Mouse (Mus musculus) hindbrain, embryonic 16.5 days (tissue): ENCODE measurements at regions not wholly inside any gene's neighbourhood (a gene's known extent, or its start where the extent isn't known, plus 50 kb on each side); places are given as distances from the start of the nearest gene placed in this dataset.
"Not testable (repeated sequence)": the region's sequence is repeated elsewhere in the genome, so short reads cannot be mapped to it uniquely, and the experiment has no call there.

Source experiments
- ATAC-seq: fragments of 200-750 bp; cut with Nextera tagmentation; 2 replicates; pipeline ENCODE4 v1.8.0; 2017; ENCODE audit warnings: moderate TSS enrichment, moderate library complexity
- H3K27ac ChIP-seq: fragments of 300-500 bp; sonication (generic); 2 replicates; pipeline ENCODE4 v1.5.1; 2014; ENCODE audit warnings: low read depth, mild to moderate bottlenecking, control low read depth, low read length, moderate library complexity
- H3K27me3 ChIP-seq: fragments of 300-500 bp; sonication (generic); replicated peaks from 2 replicates; pipeline ENCODE4 v1.6.1; 2014; ENCODE audit warnings: low read length; ENCODE audit not compliant: control insufficient read depth, insufficient read depth
- H3K36me3 ChIP-seq: fragments of 300-500 bp; sonication (generic); 2 replicates; pipeline ENCODE4 v1.6.1; 2014; ENCODE audit warnings: mild to moderate bottlenecking, low read length, moderate library complexity, mixed read lengths; ENCODE audit not compliant: control insufficient read depth, insufficient read depth
- H3K4me1 ChIP-seq: fragments of 300-500 bp; sonication (generic); 2 replicates; pipeline ENCODE4 v1.6.1; 2014; ENCODE audit warnings: low read depth, low read length; ENCODE audit not compliant: control insufficient read depth, insufficient read depth
- H3K4me2 ChIP-seq: fragments of 300-500 bp; sonication (generic); 2 replicates; pipeline ENCODE4 v1.6.1; 2014; ENCODE audit warnings: mild to moderate bottlenecking, low read length, control low read depth, moderate library complexity
- H3K4me3 ChIP-seq: fragments of 300-500 bp; sonication (generic); 2 replicates; pipeline ENCODE4 v1.5.1; 2014; ENCODE audit warnings: mild to moderate bottlenecking, low read length, control low read depth, moderate library complexity
- H3K9ac ChIP-seq: fragments of 300-500 bp; sonication (generic); 2 replicates; pipeline ENCODE4 v1.6.1; 2014; ENCODE audit warnings: low read depth, mild to moderate bottlenecking, control low read depth, low read length, moderate library complexity
- H3K9me3 ChIP-seq: fragments of 300-500 bp; sonication (generic); 2 replicates; pipeline ENCODE4 v1.6.1; 2014; ENCODE audit warnings: mild to moderate bottlenecking, low read length, moderate library complexity; ENCODE audit not compliant: control insufficient read depth
- WGBS: fragments of 180-500 bp; shearing (Covaris S2); extraction: QIAGEN DNeasy Blood & Tissue Kit; methylation state at CpG from one replicate; pipeline ENCODE4 v1.1.7; 2014; 5-methylcytosine and 5-hydroxymethylcytosine counted together

DNA sequence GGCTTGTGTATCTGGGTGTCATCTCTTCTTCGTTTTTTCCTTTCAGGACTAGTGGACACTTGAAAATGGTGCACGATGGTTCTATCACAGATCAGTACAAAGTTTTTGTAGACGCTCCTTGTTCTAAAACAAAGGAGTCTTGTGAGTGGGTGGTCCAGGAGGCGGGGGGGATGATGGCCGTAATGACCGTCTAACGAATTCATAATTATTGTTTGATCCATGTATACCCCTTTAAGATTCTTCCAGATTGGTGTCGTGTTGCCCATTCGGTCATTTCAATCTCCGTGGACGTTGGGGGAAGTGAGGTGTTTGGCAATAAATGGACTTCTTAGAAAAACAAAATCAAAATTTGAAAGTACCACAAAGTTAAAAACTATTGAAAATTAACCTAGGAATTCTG is 183.8 kb downstream of the Basp1 start:
- WGBS: 78% methylated on average over 11 of the region's 11 CpGs
- no peak overlapping the region for H3K4me3 ChIP-seq
- H3K27ac ChIP-seq: no peak overlapping the region
- no peak overlapping the region; the same call in 1 of the 2 replicates for H3K4me2 ChIP-seq
- H3K36me3 ChIP-seq: no peaks in the 10 kb centered on the region
- H3K27me3 ChIP-seq: no peaks in the 10 kb centered on the region
- no peaks in the 10 kb centered on the region for H3K9me3 ChIP-seq
- no peaks in the 10 kb centered on the region for H3K4me1 ChIP-seq
- no peak for ATAC-seq
- no peak overlapping the region for H3K9ac ChIP-seq

DNA sequence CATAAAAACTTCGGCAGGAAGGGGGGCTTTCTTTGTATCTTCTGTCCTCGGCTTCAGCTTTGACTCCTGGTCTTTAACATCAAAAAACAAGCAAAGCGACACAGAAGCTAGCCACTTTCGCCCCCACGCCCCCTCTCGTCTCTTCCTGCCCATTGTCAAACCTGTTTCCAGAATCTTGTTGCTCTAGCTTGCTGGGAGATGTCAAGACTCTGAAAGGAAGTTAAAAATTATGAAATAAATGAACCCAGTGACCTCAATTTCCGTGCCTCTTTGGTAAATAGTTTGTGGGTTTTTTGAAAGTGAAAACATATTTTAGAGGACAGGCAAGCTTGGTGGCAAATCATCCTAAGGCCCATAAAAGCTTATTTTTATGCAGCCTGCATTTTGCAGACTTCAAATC is 186.1 kb downstream of the Basp1 start:
- Histone ChIP-seq H3K9me3 (no peaks in the 10 kb centered on the region), H3K4me3 (no peak overlapping the region), H3K27me3 (no peaks in the 10 kb centered on the region), H3K27ac (no peak overlapping the region), H3K4me2 (no peak overlapping the region), H3K36me3 (no peaks in the 10 kb centered on the region), H3K9ac (no peak overlapping the region), H3K4me1 (no peaks in the 10 kb centered on the region)
- no peak for ATAC-seq
- 56% methylated on average over 7 of the region's 7 CpGs for WGBS

GRCm38 (mm10) chr15:25225936-25226335 is 187.6 kb downstream of the Basp1 start:
- Histone ChIP-seq H3K4me2 (no peak overlapping the region), H3K9me3 (no peaks in the 10 kb centered on the region), H3K36me3 (no peaks in the 10 kb centered on the region), H3K9ac (no peak overlapping the region), H3K4me1 (no peaks in the 10 kb centered on the region), H3K27me3 (no peaks in the 10 kb centered on the region), H3K27ac (no peak overlapping the region), H3K4me3 (no peak overlapping the region)
- whole genome bisulfite sequencing: 22% methylated on average over 3 of the region's 3 CpGs
- ATAC-seq: no peak

DNA sequence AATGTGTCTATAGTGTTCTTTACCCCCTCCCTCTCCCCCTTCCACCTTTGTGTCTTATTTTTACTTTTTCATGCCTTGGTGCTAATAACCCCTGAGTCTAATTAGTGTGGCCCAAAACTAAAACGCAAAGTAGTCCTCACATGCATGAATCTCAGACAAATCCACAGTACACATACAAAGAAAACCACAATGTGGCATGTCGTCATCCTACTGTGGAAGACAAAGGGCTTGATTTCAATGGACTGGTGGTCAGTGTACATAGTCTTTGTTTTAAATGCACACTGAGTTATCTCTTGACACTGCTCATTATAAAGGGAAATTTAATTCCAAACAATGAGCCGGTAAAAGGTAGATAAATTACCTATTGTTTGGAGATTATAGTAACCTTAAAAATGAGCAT is 188.1 kb downstream of the Basp1 start:
- Histone ChIP-seq H3K27ac (no peak overlapping the region), H3K9me3 (no peaks in the 10 kb centered on the region), H3K36me3 (no peaks in the 10 kb centered on the region), H3K4me3 (no peak overlapping the region), H3K4me1 (no peaks in the 10 kb centered on the region), H3K27me3 (no peaks in the 10 kb centered on the region), H3K9ac (no peak overlapping the region), H3K4me2 (no peak overlapping the region)
- WGBS: 31% methylated on average over 3 of the region's 3 CpGs
- no peak for ATAC-seq

DNA sequence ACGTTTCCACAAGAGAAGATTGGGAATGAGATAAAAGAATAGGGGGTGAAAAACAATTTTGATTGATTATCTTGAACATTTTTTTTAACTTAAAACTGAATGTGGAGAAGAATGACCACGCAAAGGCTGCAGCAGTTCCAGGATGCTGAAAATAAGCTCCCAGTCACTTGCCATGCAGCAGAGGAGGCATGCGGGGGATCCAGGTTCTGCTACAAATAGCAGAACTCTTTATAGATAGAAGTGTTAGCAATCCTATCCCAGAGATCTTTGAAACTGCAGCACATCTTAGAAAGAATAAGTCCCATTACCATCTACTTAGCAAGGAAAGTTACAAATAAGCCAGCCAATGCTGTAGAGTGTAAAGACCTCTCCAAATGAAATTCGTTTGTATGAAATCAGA is 191.8 kb downstream of the Basp1 start:
- Histone ChIP-seq H3K36me3 (no peaks in the 10 kb centered on the region), H3K9ac (no peak overlapping the region), H3K4me2 (no peak overlapping the region), H3K4me3 (no peak overlapping the region), H3K27me3 (no peaks in the 10 kb centered on the region), H3K27ac (no peak overlapping the region), H3K9me3 (no peaks in the 10 kb centered on the region), H3K4me1 (no peaks in the 10 kb centered on the region)
- no peak for ATAC-seq
- 91% methylated on average over 4 of the region's 4 CpGs for WGBS

- Histone ChIP-seq H3K27me3 (no peaks in the 10 kb centered on the region), H3K4me2 (no peak overlapping the region), H3K9me3 (no peaks in the 10 kb centered on the region; the same call in 1 of the 2 replicates), H3K4me3 (no peak overlapping the region), H3K27ac (no peak overlapping the region), H3K9ac (no peak overlapping the region), H3K36me3 (no peaks in the 10 kb centered on the region), H3K4me1 (no peaks in the 10 kb centered on the region)
- ATAC-seq: no peak
- WGBS: 88% methylated on average over 1 of the region's 1 CpGs
Observed at GRCm38 (mm10) chr15:25216375-25216774, 197.2 kb downstream of the Basp1 start.

- Histone ChIP-seq H3K9ac (no peak overlapping the region), H3K4me1 (no peaks in the 10 kb centered on the region), H3K27ac (no peak overlapping the region), H3K9me3 (no peaks in the 10 kb centered on the region), H3K27me3 (no peaks in the 10 kb centered on the region), H3K4me2 (no peak overlapping the region), H3K4me3 (no peak overlapping the region), H3K36me3 (no peaks in the 10 kb centered on the region)
- no peak for ATAC-seq
- 91% methylated on average over 3 of the region's 3 CpGs for WGBS
Observed at GRCm38 (mm10) chr15:25202097-25202496, 211.5 kb downstream of the Basp1 start.

GRCm38 (mm10) chr15:25200249-25200648 is 213.3 kb downstream of the Basp1 start:
- not testable (repeated sequence) for H3K27ac ChIP-seq, H3K27me3 ChIP-seq, ATAC-seq, H3K9me3 ChIP-seq, H3K4me3 ChIP-seq, H3K36me3 ChIP-seq, H3K9ac ChIP-seq, H3K4me1 ChIP-seq, H3K4me2 ChIP-seq
- WGBS: 95% methylated on average over 23 of the region's 23 CpGs

- Histone ChIP-seq H3K4me3 (no peak overlapping the region), H3K27ac (no peak overlapping the region), H3K4me1 (no peaks in the 10 kb centered on the region), H3K27me3 (no peaks in the 10 kb centered on the region), H3K4me2 (no peak overlapping the region), H3K36me3 (no peaks in the 10 kb centered on the region), H3K9ac (no peak overlapping the region), H3K9me3 (no peaks in the 10 kb centered on the region)
- ATAC-seq: no peak
- 46% methylated on average over 2 of the region's 2 CpGs for WGBS
Observed at GRCm38 (mm10) chr15:25187881-25188326, 225.7 kb downstream of the Basp1 start.

- Histone ChIP-seq H3K27ac (no peak overlapping the region), H3K27me3 (no peaks in the 10 kb centered on the region), H3K4me1 (no peaks in the 10 kb centered on the region), H3K9me3 (no peaks in the 10 kb centered on the region), H3K4me3 (no peak overlapping the region), H3K9ac (no peak overlapping the region), H3K4me2 (no peak overlapping the region), H3K36me3 (no peaks in the 10 kb centered on the region)
- WGBS: 95% methylated on average over 6 of the region's 6 CpGs
- no peak for ATAC-seq
Observed at GRCm38 (mm10) chr15:25172755-25173154, 240.8 kb downstream of the Basp1 start.
